ENCODE assay signal across 17 mouse cellular contexts in the genomic region with DNA sequence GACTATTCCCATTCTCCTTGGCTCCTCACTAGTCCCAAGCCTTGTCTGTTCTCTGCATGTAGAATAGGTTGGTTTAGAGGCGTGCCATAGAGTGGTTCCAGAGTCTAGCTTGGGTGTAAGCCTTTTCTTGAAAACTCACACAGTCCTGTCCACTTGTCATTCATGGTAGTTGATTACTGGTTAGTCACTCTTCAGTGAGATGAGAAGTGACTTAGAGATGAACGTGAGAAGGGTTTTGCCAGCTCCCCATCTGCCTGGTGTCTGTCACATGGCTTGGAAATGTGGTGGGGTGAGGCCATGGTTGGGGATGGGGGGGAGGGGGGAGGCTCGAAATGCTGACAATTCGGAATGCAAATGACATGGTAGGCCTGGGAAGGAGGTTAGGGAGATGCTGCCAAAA. TPM values are rescaled to one million over a fixed set of nuclear protein-coding genes. Genes with fewer than 3 reads are reported as not detected.
DNase-seq lines count a peak whose midpoint lies in the region; ATAC-seq and TF ChIP-seq lines count a peak whose summit lies in the region.
"Had no signal": no experiment of that assay in that cellular context is flagged by ENCODE, and none has a peak within 500 bp of the region (broad histone marks: within the 10 kb centered on the region; RNA-seq: fewer than 3 reads in every experiment).

No protein-coding gene starts in this region.

- H3K9ac ChIP-seq in heart, postnatal 0 days (replicated peaks; ENCODE audit: low read depth, low read length) = no peak overlapping the region
- H3K9ac ChIP-seq in neural tube, embryonic 13.5 days = no peak overlapping the region
- no peak overlapping the region for H3K9ac ChIP-seq in intestine, embryonic 15.5 days
- 0 out of 2 replicates have a peak overlapping the region, but pooled peaks have one; percentile 4 for H3K9ac ChIP-seq in stomach, postnatal 0 days (ENCODE audit: low read length)
- no peak overlapping the region for H3K9ac ChIP-seq in forebrain, embryonic 12.5 days
- H3K9ac ChIP-seq: forebrain, postnatal 0 days; liver, postnatal 0 days had no signal

- no peak for ATAC-seq in heart, postnatal 0 days (ENCODE audit: insufficient read depth, low read depth)
- ATAC-seq in neural tube, embryonic 13.5 days (ENCODE audit: low read depth) = no peak
- no peak for ATAC-seq in intestine, embryonic 15.5 days
- ATAC-seq in stomach, postnatal 0 days (ENCODE audit: low FRiP score, low TSS enrichment) = no peak
- ATAC-seq in forebrain, embryonic 12.5 days (ENCODE audit: low FRiP score) = no peak
- no peak for ATAC-seq in megakaryocyte progenitor cell, adult 5-6 weeks (replicated peaks; ENCODE audit: poor library complexity)
- ATAC-seq: forebrain, postnatal 0 days; liver, postnatal 0 days had no signal

- no peak for DNase-seq in heart, postnatal 0 days (ENCODE audit: low spot score)
- no peak for DNase-seq in heart, postnatal 10 days
- DNase-seq in neural tube, embryonic 10.5 days (ENCODE audit: extremely low spot score, low spot score) = no peak
- DNase-seq in stomach, postnatal 0 days (ENCODE audit: low spot score) = no peak
- DNase-seq: cerebellum, adult 9-10 months; forebrain, postnatal 0 days; kidney, adult 11 months; layer of hippocampus, adult 9-11 months; liver, postnatal 0 days; spleen, adult 18-20 months; thymus, adult 2 months had no signal

- no peaks in the 10 kb centered on the region for H3K9me3 ChIP-seq in heart, postnatal 0 days (replicated peaks; ENCODE audit: control insufficient read depth, low read length)
- H3K9me3 ChIP-seq in neural tube, embryonic 13.5 days = no peaks in the 10 kb centered on the region
- no peaks in the 10 kb centered on the region for H3K9me3 ChIP-seq in intestine, embryonic 15.5 days
- no peaks in the 10 kb centered on the region for H3K9me3 ChIP-seq in stomach, postnatal 0 days (ENCODE audit: control insufficient read depth, low read length)
- no peaks in the 10 kb centered on the region for H3K9me3 ChIP-seq in forebrain, embryonic 12.5 days

- H3K27ac ChIP-seq in heart, postnatal 0 days (ENCODE audit: low read depth) = no peak overlapping the region
- H3K27ac ChIP-seq in neural tube, embryonic 13.5 days (replicated peaks) = no peak overlapping the region
- H3K27ac ChIP-seq in intestine, embryonic 15.5 days = 0 out of 2 replicates have a peak overlapping the region, but pooled peaks have one; percentile 56
- H3K27ac ChIP-seq in stomach, postnatal 0 days (replicated peaks) = no peak overlapping the region
- no peak overlapping the region for H3K27ac ChIP-seq in forebrain, embryonic 12.5 days

- no peak for TF ChIP-seq CTCF in heart, postnatal 0 days (IDR thresholded peaks at IDR 0.05; ENCODE audit: low read depth)
- TF ChIP-seq CTCF in stomach, postnatal 0 days (IDR thresholded peaks at IDR 0.05; ENCODE audit: low read depth) = no peak

- no peaks in the 10 kb centered on the region for H3K27me3 ChIP-seq in heart, postnatal 0 days (ENCODE audit: control insufficient read depth, insufficient read depth, low read length)
- H3K27me3 ChIP-seq in neural tube, embryonic 13.5 days = no peaks in the 10 kb centered on the region
- H3K27me3 ChIP-seq in intestine, embryonic 15.5 days (replicated peaks) = no peaks in the 10 kb centered on the region
- H3K27me3 ChIP-seq in stomach, postnatal 0 days (ENCODE audit: control insufficient read depth, insufficient read depth, low read length) = no peaks in the 10 kb centered on the region
- no peaks in the 10 kb centered on the region for H3K27me3 ChIP-seq in forebrain, embryonic 12.5 days
- H3K27me3 ChIP-seq: CH12.LX had no signal

- H3K4me1 ChIP-seq in heart, postnatal 0 days (ENCODE audit: control insufficient read depth, insufficient read depth) = peaks cover 30% of the 10 kb centered on the region
- H3K4me1 ChIP-seq in neural tube, embryonic 13.5 days (replicated peaks) = peaks cover 9% of the 10 kb centered on the region
- peaks cover 20% of the 10 kb centered on the region; the same call in 1 of the 2 replicates for H3K4me1 ChIP-seq in intestine, embryonic 15.5 days (replicated peaks)
- peaks cover 2% of the 10 kb centered on the region; the same call in 1 of the 2 replicates for H3K4me1 ChIP-seq in stomach, postnatal 0 days (replicated peaks; ENCODE audit: control insufficient read depth, insufficient read depth)
- peaks cover 23% of the 10 kb centered on the region for H3K4me1 ChIP-seq in forebrain, embryonic 12.5 days

- WGBS in heart, postnatal 0 days = 67% methylated on average over 4 of the region's 4 CpGs
- 84% methylated on average over 4 of the region's 4 CpGs for WGBS in neural tube, embryonic 13.5 days
- WGBS in intestine, embryonic 15.5 days = 54% methylated on average over 4 of the region's 4 CpGs
- WGBS in stomach, postnatal 0 days = 61% methylated on average over 4 of the region's 4 CpGs
- 84% methylated on average over 4 of the region's 4 CpGs for WGBS in forebrain, embryonic 12.5 days

- peak overlapping the region; percentile 76 for H3K4me2 ChIP-seq in heart, postnatal 0 days (ENCODE audit: low read depth, low read length)
- peak overlapping the region; percentile 47 for H3K4me2 ChIP-seq in neural tube, embryonic 13.5 days
- peak overlapping the region; percentile 52 for H3K4me2 ChIP-seq in intestine, embryonic 15.5 days (replicated peaks)
- H3K4me2 ChIP-seq in stomach, postnatal 0 days (replicated peaks; ENCODE audit: low read depth) = peak overlapping the region; percentile 48
- H3K4me2 ChIP-seq in forebrain, embryonic 12.5 days = no peak overlapping the region
- H3K4me2 ChIP-seq: midbrain, embryonic 11.5 days had no signal

- H3K36me3 ChIP-seq in heart, postnatal 0 days (replicated peaks; ENCODE audit: control insufficient read depth, insufficient read depth, low read length) = no peaks in the 10 kb centered on the region
- H3K36me3 ChIP-seq in neural tube, embryonic 13.5 days = no peaks in the 10 kb centered on the region
- no peaks in the 10 kb centered on the region for H3K36me3 ChIP-seq in intestine, embryonic 15.5 days
- no peaks in the 10 kb centered on the region for H3K36me3 ChIP-seq in stomach, postnatal 0 days (ENCODE audit: control insufficient read depth, insufficient read depth, low read length)
- no peaks in the 10 kb centered on the region for H3K36me3 ChIP-seq in forebrain, embryonic 12.5 days (replicated peaks)

- TF ChIP-seq EP300 in heart, postnatal 0 days (IDR thresholded peaks at IDR 0.05; ENCODE audit: low read depth) = no peak
- no peak for TF ChIP-seq EP300 in stomach, postnatal 0 days (optimal IDR thresholded peaks at IDR 0.05)

- intact Hi-C loops in heart, postnatal 10 days (cut with DNase I) = no loop called here

- peak overlapping the region; percentile 68; the same call in 1 of the 2 replicates for H3K4me3 ChIP-seq in heart, postnatal 0 days (ENCODE audit: low read depth, low read length)
- no peak overlapping the region for H3K4me3 ChIP-seq in neural tube, embryonic 13.5 days
- H3K4me3 ChIP-seq in intestine, embryonic 15.5 days (replicated peaks) = peak overlapping the region; percentile 42
- H3K4me3 ChIP-seq in stomach, postnatal 0 days (ENCODE audit: low read depth, low read length) = peak overlapping the region; percentile 43
- H3K4me3 ChIP-seq in forebrain, embryonic 12.5 days (replicated peaks) = no peak overlapping the region

RNA-seq across cellular contexts. Expression of gene Cald1, which starts 2.5 kb away (rescaled TPM):
- 29.2 and 56.6 TPM in 2 replicates for total RNA-seq in heart, postnatal 0 days (2014; rRNA removed; ENCODE audit: low replicate concordance)
- 105 and 106 TPM in 2 replicates for polyA plus RNA-seq in heart, postnatal 0 days (2015; fragmentation: Nextera tagmentation; extraction: Ambion mirVana)
- 10 to 100 TPM; 88.0 to 92.1 TPM for total RNA-seq in heart, postnatal 10 days (2021)
- 92.0 and 96.2 TPM in 2 replicates for polyA plus RNA-seq in neural tube, embryonic 13.5 days (2015; fragmentation: Nextera tagmentation; extraction: Ambion mirVana)
- 338 and 366 TPM in 2 replicates for polyA plus RNA-seq in intestine, embryonic 15.5 days (2015; fragmentation: Nextera tagmentation; extraction: Ambion mirVana)
- 199 and 301 TPM in 2 replicates for polyA plus RNA-seq in stomach, postnatal 0 days (2015; fragmentation: Nextera tagmentation; extraction: Ambion mirVana)
- 105 and 133 TPM in 2 replicates for polyA plus RNA-seq in forebrain, embryonic 12.5 days (2016; fragmentation: Nextera tagmentation; extraction: Ambion mirVana)
- total RNA-seq in megakaryocyte progenitor cell, adult 5-6 weeks (2015) = 0.05 and 0.17 TPM in 2 replicates
- not detected in 2 replicates for total RNA-seq in megakaryocyte progenitor cell, adult 5-6 weeks (2017)

Comparison
In these comparisons a context has a peak if more than half of its experiments do, and no peak if none do; other contexts are left out.
1. H3K4me3 ChIP-seq: peak in heart, postnatal 0 days (single experiment), intestine, embryonic 15.5 days (single experiment) and stomach, postnatal 0 days (single experiment); none in neural tube, embryonic 13.5 days (single experiment) and forebrain, embryonic 12.5 days (single experiment).